Mouse (Mus musculus): Measurements from ENCODE around the gene Kif13a. TPM values are rescaled to one million over a fixed set of nuclear protein-coding genes. Genes with fewer than 3 reads are reported as not detected.

The Kif13a gene
- polyA plus RNA-seq, 1 experiment from 2014 or later, result 13.0 TPM

DNA sequence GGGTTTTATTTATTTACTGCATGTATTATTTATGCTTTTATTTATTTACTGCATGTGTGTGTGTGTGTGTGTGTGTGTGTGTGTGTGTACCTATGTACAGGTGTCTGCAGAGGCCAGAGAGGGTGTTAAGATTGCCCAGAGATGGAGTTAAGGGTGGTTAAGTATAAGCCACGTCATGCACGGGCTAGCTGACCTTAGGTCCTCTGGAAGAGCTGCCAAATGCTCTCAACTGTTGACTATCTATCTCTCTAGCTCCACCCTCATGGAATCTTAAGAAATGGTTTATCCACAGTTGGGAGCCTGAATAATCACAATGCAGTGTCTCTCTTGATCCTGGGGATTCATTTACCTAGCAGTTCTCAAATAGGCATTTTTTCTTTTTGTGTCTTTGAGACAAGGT is 30.8 kb downstream of the Kif13a start:
- Histone ChIP-seq H3K9ac (no peak overlapping the region), H3K4me3 (no peak overlapping the region), H3K4me2 (no peak overlapping the region), H3K36me3 (no peaks in the 10 kb centered on the region), H3K27ac (replicated peaks) (no peak overlapping the region), H3K9me3 (no peaks in the 10 kb centered on the region), H3K27me3 (no peaks in the 10 kb centered on the region), H3K4me1 (replicated peaks) (peaks cover 5% of the 10 kb centered on the region; the same call in 1 of the 2 replicates)
- 71% methylated on average over 2 of the region's 2 CpGs for WGBS
- no peak for ATAC-seq (ENCODE audit: low FRiP score, low read depth)

DNA sequence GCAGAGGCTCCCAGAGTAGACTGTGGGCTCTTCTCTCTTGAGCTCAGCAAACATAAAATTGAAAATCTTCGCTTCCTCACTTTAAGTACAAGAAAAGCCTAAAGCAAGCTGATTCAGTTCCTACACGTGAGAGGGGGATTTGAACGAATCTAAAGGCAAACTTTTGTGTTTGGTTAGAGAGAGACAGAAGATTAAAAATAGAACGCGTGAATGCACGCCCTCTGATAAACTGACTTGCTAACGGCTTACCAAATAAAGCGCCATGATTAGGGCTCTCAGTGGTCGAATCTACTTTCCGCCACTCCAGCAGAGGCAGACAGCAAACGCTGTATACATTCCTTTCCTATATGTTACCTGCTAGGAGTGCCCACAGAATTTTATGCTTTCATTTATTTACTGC is 31.3 kb downstream of the Kif13a start:
- H3K27me3 ChIP-seq, result no peaks in the 10 kb centered on the region
- no peaks in the 10 kb centered on the region for H3K36me3 ChIP-seq
- no peak overlapping the region for H3K4me3 ChIP-seq
- ATAC-seq (ENCODE audit: low FRiP score, low read depth), result no peak
- peaks cover 5% of the 10 kb centered on the region; the same call in 1 of the 2 replicates for H3K4me1 ChIP-seq (replicated peaks)
- no peaks in the 10 kb centered on the region for H3K9me3 ChIP-seq
- no peak overlapping the region for H3K27ac ChIP-seq (replicated peaks)
- no peak overlapping the region for H3K4me2 ChIP-seq
- H3K9ac ChIP-seq, result no peak overlapping the region
- WGBS, result 65% methylated on average over 11 of the region's 11 CpGs

DNA sequence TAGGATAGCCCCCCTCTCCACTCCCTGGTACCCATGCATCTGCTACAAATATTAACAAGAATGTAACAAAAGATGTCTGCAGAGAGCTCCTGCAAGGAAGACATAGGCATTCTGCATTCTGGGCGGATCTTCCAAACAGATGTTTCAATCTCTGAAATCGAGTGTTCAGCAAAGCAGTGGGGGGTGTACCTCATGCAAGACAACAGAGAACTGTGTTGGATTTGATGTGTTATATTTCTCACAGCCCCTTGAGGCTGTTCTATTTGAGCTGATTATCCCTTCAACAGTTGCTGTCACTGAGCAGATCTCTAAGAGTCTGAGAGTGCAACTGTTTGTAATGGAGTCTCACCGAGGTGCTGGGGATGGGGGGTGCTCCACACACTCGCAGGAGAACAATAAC is 37.3 kb downstream of the Kif13a start:
- H3K9ac ChIP-seq, result no peak overlapping the region
- no peaks in the 10 kb centered on the region for H3K27me3 ChIP-seq
- ATAC-seq (ENCODE audit: low FRiP score, low read depth), result no peak
- H3K9me3 ChIP-seq, result no peaks in the 10 kb centered on the region
- peaks cover 28% of the 10 kb centered on the region for H3K4me1 ChIP-seq (replicated peaks)
- H3K4me3 ChIP-seq, result no peak overlapping the region
- 30% methylated on average over 4 of the region's 4 CpGs for WGBS
- no peaks in the 10 kb centered on the region for H3K36me3 ChIP-seq
- no peak overlapping the region for H3K27ac ChIP-seq (replicated peaks)
- no peak overlapping the region for H3K4me2 ChIP-seq

DNA sequence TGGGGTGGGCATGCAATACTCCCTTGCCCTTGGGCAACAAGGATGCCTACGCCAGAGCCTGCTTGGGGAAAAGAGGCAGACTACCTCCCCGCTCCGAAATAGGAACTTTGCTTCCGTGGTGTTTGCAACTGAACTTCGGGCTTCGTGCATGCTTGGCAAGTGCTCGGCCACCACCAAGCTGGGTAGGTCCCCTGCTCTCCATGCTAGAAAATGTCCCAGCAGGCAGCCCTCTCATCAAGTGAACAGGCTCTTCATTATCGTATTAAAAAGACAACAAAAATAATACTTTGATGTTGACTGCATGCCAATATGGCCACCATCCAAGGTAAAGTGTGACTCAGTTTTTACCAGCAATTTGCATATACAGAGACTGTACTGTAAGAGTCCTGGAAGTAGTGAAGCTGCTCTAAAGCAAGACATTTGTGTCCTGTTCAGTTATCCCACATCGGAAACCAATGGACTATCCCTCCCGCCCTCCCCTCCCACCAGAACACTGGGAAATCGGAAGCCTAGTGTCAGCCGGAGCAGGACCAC is 41.5 kb downstream of the Kif13a start:
- peak overlapping the region; percentile 32; the same call in 1 of the 2 replicates for H3K27ac ChIP-seq (replicated peaks)
- 62% methylated on average over 12 of the region's 12 CpGs for WGBS
- no peak overlapping the region for H3K4me2 ChIP-seq
- no peak for ATAC-seq (ENCODE audit: low FRiP score, low read depth)
- no peaks in the 10 kb centered on the region for H3K36me3 ChIP-seq
- no peak overlapping the region for H3K9ac ChIP-seq
- no peak overlapping the region for H3K4me3 ChIP-seq
- no peaks in the 10 kb centered on the region for H3K9me3 ChIP-seq
- H3K4me1 ChIP-seq (replicated peaks), result peaks cover 28% of the 10 kb centered on the region
- H3K27me3 ChIP-seq, result no peaks in the 10 kb centered on the region

DNA sequence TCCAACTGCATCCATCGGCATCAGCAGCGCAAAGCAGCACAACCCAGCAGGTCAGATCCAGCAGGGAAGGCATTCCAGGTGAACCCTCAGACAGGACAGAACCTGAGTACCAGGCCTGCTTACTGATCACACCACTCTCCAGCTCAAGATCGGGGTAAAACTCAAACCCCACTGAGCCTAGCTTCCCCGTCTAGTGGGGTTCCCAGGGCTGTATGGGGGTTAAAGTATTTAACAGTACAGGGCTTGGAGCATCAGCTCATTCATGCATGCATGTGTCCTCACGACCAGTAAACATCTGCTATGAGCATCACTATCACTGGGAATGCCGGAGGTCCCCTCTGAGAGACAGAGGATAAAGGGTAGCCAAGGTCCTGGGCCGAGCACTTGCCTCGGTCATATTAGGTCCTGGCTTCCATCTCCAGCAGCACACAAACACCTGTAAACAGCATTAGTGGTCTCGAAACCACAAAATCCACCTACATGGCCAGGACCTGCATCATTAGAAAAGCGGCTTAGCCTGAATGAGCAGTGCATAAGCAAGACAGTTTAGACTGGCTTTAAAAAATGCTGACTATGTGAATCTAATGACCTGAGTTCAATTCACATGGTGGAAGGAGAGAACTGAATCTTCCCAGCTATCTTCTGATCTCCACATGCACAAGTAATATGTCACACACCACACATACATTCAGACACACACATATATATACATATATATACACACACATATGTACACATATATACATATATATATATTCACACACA is 43.0 kb downstream of the Kif13a start:
- H3K27ac ChIP-seq (replicated peaks), result no peak overlapping the region
- no peak overlapping the region for H3K9ac ChIP-seq
- no peak overlapping the region for H3K4me2 ChIP-seq
- no peaks in the 10 kb centered on the region for H3K27me3 ChIP-seq
- peaks cover 17% of the 10 kb centered on the region for H3K4me1 ChIP-seq (replicated peaks)
- no peaks in the 10 kb centered on the region for H3K36me3 ChIP-seq
- H3K4me3 ChIP-seq, result no peak overlapping the region
- WGBS, result 90% methylated on average over 10 of the region's 10 CpGs
- no peaks in the 10 kb centered on the region for H3K9me3 ChIP-seq
- ATAC-seq (ENCODE audit: low FRiP score, low read depth), result no peak

DNA sequence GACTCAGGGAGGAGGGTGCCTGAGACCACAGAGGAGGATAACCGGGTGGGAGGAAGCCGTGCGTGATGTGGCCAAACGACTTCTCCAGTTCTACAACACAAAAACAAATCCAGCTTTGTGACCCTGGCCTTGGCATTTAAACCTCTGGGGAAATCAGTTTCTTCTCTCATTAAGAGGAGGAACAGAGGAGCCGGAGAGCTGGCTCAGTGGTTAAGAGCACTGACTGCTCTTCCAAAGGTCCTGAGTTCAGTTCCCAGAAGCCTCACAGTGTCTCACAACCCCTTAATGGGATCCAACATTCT is 44.0 kb downstream of the Kif13a start:
- Histone ChIP-seq H3K4me3 (no peak overlapping the region), H3K9me3 (no peaks in the 10 kb centered on the region), H3K27me3 (no peaks in the 10 kb centered on the region), H3K9ac (no peak overlapping the region), H3K36me3 (no peaks in the 10 kb centered on the region), H3K4me1 (replicated peaks) (peaks cover 15% of the 10 kb centered on the region), H3K4me2 (no peak overlapping the region), H3K27ac (replicated peaks) (no peak overlapping the region)
- ATAC-seq (ENCODE audit: low FRiP score, low read depth), result no peak
- WGBS, result 79% methylated on average over 5 of the region's 5 CpGs

DNA sequence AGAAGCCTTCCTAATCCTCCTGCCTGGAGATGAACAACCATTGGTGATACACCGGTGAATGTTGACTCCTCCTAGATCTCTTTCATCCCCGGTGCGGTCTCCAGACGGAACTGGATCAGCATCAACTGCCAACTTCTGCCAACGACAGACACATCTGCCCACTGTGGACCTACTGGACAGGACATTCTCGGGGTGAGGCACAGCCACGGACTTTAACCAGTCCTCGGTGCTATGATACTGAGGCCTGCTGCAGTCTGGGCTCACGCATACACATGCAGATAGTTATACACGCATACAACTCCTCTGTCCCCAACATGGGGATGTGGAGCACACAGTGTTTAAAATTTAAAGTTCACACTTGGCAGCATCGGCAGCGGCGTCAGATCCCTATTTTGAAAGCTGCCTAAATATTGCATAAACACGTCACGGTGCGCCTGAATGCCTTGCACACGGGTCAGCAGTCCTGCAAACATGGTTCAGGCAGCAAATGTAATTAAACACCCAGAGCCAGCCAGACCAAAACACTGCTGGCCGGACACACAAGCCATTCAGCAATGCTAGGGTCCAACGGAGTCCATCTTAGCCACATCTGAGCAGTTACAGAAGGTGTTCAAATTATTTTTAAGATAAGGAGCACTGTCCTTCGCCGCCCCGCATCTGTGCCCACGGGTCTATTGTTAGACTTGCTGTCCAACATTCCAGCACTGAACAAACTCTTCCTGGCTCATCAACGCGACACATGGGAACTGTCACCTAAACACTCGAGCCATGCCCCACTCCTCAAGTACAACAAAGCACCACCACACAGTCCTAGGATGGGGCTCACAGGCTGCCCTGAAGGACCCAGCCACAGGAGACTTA is 44.5 kb downstream of the Kif13a start:
- H3K36me3 ChIP-seq, result no peaks in the 10 kb centered on the region
- H3K4me2 ChIP-seq, result no peak overlapping the region
- no peaks in the 10 kb centered on the region for H3K9me3 ChIP-seq
- no peaks in the 10 kb centered on the region for H3K27me3 ChIP-seq
- ATAC-seq (ENCODE audit: low FRiP score, low read depth), result no peak
- no peak overlapping the region for H3K27ac ChIP-seq (replicated peaks)
- WGBS, result 79% methylated on average over 26 of the region's 26 CpGs
- H3K4me1 ChIP-seq (replicated peaks), result peaks cover 15% of the 10 kb centered on the region
- no peak overlapping the region for H3K9ac ChIP-seq
- H3K4me3 ChIP-seq, result no peak overlapping the region

DNA sequence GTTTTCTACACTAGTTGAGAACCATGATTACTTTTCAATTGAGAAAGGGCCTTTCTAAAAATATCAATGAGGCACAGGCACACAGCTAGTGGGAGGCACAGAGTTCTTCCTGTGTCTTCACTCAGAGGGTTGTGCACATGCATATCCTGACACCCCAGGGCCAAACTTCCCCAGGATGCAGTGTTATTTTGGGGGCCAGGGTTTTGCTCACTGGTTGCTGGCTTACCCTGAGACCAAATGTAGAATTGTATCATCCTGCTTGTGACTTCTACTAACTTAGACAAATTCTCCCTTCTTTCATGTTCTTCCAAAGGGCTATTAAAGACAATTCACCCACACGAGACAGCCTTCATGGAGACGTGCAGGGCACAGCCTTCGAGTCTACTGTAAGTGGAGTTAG is 45.7 kb downstream of the Kif13a start:
- no peak overlapping the region for H3K9ac ChIP-seq
- H3K4me2 ChIP-seq, result no peak overlapping the region
- no peaks in the 10 kb centered on the region for H3K36me3 ChIP-seq
- 92% methylated on average over 3 of the region's 3 CpGs for WGBS
- ATAC-seq (ENCODE audit: low FRiP score, low read depth), result no peak
- no peaks in the 10 kb centered on the region for H3K9me3 ChIP-seq
- H3K4me3 ChIP-seq, result no peak overlapping the region
- H3K4me1 ChIP-seq (replicated peaks), result peaks cover 15% of the 10 kb centered on the region
- H3K27me3 ChIP-seq, result no peaks in the 10 kb centered on the region
- H3K27ac ChIP-seq (replicated peaks), result no peak overlapping the region

DNA sequence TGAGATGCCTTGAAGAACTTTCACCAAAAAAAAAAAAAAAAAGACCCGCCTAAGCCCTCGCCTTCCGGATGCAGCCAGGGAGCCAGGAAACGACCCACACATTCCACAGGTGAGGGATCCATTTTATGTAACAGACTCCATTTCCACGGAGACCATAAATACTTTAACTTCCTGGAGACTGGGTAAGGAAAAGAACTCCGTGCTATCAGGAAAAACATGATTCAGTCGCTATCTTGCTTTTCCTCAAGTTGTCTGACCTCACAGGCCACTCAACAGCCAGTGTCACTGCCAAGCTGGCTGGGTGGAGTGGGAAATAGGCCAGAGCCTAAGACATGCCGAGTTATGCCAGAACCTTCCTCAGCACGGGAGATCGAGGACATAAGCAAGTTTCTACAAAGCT is 46.3 kb downstream of the Kif13a start:
- Histone ChIP-seq H3K27ac (replicated peaks) (no peak overlapping the region), H3K4me3 (no peak overlapping the region), H3K4me2 (no peak overlapping the region), H3K27me3 (no peaks in the 10 kb centered on the region), H3K9me3 (no peaks in the 10 kb centered on the region), H3K36me3 (no peaks in the 10 kb centered on the region), H3K9ac (no peak overlapping the region), H3K4me1 (replicated peaks) (peaks cover 12% of the 10 kb centered on the region)
- no peak for ATAC-seq (ENCODE audit: low FRiP score, low read depth)
- 86% methylated on average over 10 of the region's 10 CpGs for WGBS

DNA sequence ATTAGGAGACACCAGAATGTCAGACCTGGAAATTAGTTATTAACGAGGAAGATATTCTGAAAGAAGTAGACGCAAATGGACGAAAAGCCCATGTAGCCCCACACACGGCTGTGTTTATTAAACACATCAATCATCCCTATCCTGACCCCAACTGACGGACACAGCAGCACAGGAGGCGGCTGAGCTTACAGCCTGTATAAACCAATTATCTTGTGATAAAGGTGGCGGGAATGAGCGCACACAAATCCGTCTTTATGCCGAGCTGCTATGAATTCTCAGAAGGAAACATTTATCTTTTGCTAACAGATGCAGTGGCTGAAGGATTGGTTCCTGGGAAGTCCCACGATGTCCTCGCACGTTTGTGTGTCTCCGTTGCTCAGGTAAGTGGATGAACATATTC is 48.9 kb downstream of the Kif13a start:
- Histone ChIP-seq H3K4me2 (no peak overlapping the region), H3K27ac (replicated peaks) (no peak overlapping the region), H3K4me1 (replicated peaks) (0 out of 2 replicates have a peak, but pooled peaks cover 3% of the 10 kb centered on the region), H3K27me3 (no peaks in the 10 kb centered on the region), H3K9me3 (no peaks in the 10 kb centered on the region), H3K36me3 (no peaks in the 10 kb centered on the region), H3K9ac (no peak overlapping the region), H3K4me3 (no peak overlapping the region)
- ATAC-seq (ENCODE audit: low FRiP score, low read depth), result peak; percentile 38; the same call in 1 of the 2 replicates
- WGBS, result 51% methylated on average over 14 of the region's 14 CpGs

DNA sequence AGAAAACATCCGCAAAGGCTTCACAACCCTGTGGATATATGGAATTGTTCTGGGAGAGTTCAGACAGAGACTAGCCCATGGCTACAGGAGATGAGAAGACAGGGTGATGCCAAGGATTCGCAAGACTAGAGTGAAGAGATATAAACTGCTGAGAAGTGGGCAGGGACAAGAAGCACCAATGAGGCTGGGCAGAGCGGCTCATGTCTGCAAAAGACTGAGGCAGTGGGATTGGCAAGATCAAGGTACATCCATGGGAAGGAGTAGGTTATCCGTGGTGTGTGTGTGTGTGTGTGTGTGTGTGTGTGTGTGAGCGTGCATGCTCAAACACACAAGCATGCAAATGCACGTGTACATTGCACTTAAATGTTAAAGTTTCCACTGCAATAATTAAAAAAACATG is 49.4 kb downstream of the Kif13a start:
- H3K27me3 ChIP-seq, result no peaks in the 10 kb centered on the region

DNA sequence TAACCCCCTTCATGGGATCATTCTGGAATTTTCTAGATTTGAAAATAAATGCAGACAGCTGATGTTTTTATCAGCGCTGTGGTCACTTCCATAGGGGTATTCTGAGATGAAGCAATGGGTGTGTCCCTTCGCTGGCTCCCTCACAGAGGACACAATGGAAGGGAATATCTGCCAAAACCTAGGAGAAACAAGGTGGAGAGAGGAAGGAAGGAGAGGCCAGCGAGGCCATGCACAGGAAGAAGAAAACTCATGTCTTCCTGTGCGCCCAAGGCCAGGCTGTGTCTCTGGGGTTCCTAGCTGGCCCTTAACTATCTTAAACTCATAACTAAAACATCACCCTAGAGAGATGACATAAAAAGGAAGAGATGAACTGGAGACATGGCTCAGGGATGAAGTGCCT is 52.6 kb downstream of the Kif13a start:
- no peaks in the 10 kb centered on the region for H3K27me3 ChIP-seq
- no peak overlapping the region for H3K4me2 ChIP-seq
- no peak overlapping the region for H3K9ac ChIP-seq
- 95% methylated on average over 4 of the region's 4 CpGs for WGBS
- peaks cover 14% of the 10 kb centered on the region for H3K4me1 ChIP-seq (replicated peaks)
- no peak overlapping the region for H3K4me3 ChIP-seq
- no peaks in the 10 kb centered on the region for H3K36me3 ChIP-seq
- no peak overlapping the region for H3K27ac ChIP-seq (replicated peaks)
- H3K9me3 ChIP-seq, result no peaks in the 10 kb centered on the region
- ATAC-seq (ENCODE audit: low FRiP score, low read depth), result no peak

More for the DNA sequence above, 49.4 kb downstream of the Kif13a start:
- no peaks in the 10 kb centered on the region for H3K9me3 ChIP-seq
- 76% methylated on average over 6 of the region's 6 CpGs for WGBS
- no peak for ATAC-seq (ENCODE audit: low FRiP score, low read depth)
- H3K4me3 ChIP-seq, result no peak overlapping the region
- H3K27ac ChIP-seq (replicated peaks), result no peak overlapping the region
- H3K36me3 ChIP-seq, result no peaks in the 10 kb centered on the region
- 0 out of 2 replicates have a peak, but pooled peaks cover 3% of the 10 kb centered on the region for H3K4me1 ChIP-seq (replicated peaks)
- no peak overlapping the region for H3K4me2 ChIP-seq
- no peak overlapping the region for H3K9ac ChIP-seq
